Mouse (Mus musculus): Measurements from ENCODE around the gene Lcp2. TPM values are rescaled to one million over a fixed set of nuclear protein-coding genes. Genes with fewer than 3 reads are reported as not detected.

Lcp2 gene
- polyA plus RNA-seq, 1 experiment from 2014 or later: 2.0 TPM

- no peak for DNase-seq (ENCODE audit: low spot score)
- H3K27ac ChIP-seq: no peak overlapping the region
- no peaks in the 10 kb centered on the region for H3K27me3 ChIP-seq (ENCODE audit: control insufficient read depth, insufficient read depth, low read length)
- H3K9me3 ChIP-seq (ENCODE audit: control insufficient read depth, low read length): no peaks in the 10 kb centered on the region
- no peak overlapping the region for H3K9ac ChIP-seq
- no peak overlapping the region for H3K4me2 ChIP-seq (replicated peaks)
- no peaks in the 10 kb centered on the region for H3K36me3 ChIP-seq (replicated peaks; ENCODE audit: control insufficient read depth, insufficient read depth)
- H3K4me1 ChIP-seq (replicated peaks; ENCODE audit: control insufficient read depth, insufficient read depth, low read length): peaks cover 9% of the 10 kb centered on the region
- ATAC-seq (ENCODE audit: low FRiP score): no peak
- no peak overlapping the region for H3K4me3 ChIP-seq (replicated peaks; ENCODE audit: low read length)
- WGBS: 91% methylated on average over 7 of the region's 7 CpGs
Measured at GRCm38 (mm10) chr11:34078581-34078980, 31.9 kb downstream of the Lcp2 start.

GRCm38 (mm10) chr11:34079542-34080464 is 33.1 kb downstream of the Lcp2 start:
- no peaks in the 10 kb centered on the region for H3K9me3 ChIP-seq (ENCODE audit: control insufficient read depth, low read length)
- no peak overlapping the region for H3K9ac ChIP-seq
- DNase-seq (ENCODE audit: low spot score): peak; percentile 42
- H3K27me3 ChIP-seq (ENCODE audit: control insufficient read depth, insufficient read depth, low read length): no peaks in the 10 kb centered on the region
- peaks cover 9% of the 10 kb centered on the region for H3K4me1 ChIP-seq (replicated peaks; ENCODE audit: control insufficient read depth, insufficient read depth, low read length)
- H3K36me3 ChIP-seq (replicated peaks; ENCODE audit: control insufficient read depth, insufficient read depth): no peaks in the 10 kb centered on the region
- no peak overlapping the region for H3K4me3 ChIP-seq (replicated peaks; ENCODE audit: low read length)
- ATAC-seq (ENCODE audit: low FRiP score): no peak
- WGBS: 58% methylated on average over 6 of the region's 6 CpGs
- H3K4me2 ChIP-seq (replicated peaks): no peak overlapping the region
- H3K27ac ChIP-seq: peak overlapping the region; percentile 56

GRCm38 (mm10) chr11:34083795-34084194 is 37.1 kb downstream of the Lcp2 start:
- H3K9me3 ChIP-seq (ENCODE audit: control insufficient read depth, low read length): no peaks in the 10 kb centered on the region
- H3K4me3 ChIP-seq (replicated peaks; ENCODE audit: low read length): no peak overlapping the region
- H3K27ac ChIP-seq: no peak overlapping the region
- 90% methylated on average over 7 of the region's 7 CpGs for WGBS
- no peaks in the 10 kb centered on the region for H3K36me3 ChIP-seq (replicated peaks; ENCODE audit: control insufficient read depth, insufficient read depth)
- peaks cover 9% of the 10 kb centered on the region for H3K4me1 ChIP-seq (replicated peaks; ENCODE audit: control insufficient read depth, insufficient read depth, low read length)
- no peaks in the 10 kb centered on the region for H3K27me3 ChIP-seq (ENCODE audit: control insufficient read depth, insufficient read depth, low read length)
- no peak overlapping the region for H3K4me2 ChIP-seq (replicated peaks)
- H3K9ac ChIP-seq: no peak overlapping the region
- ATAC-seq (ENCODE audit: low FRiP score) (no peak), DNase-seq (ENCODE audit: low spot score) (no peak)

DNA sequence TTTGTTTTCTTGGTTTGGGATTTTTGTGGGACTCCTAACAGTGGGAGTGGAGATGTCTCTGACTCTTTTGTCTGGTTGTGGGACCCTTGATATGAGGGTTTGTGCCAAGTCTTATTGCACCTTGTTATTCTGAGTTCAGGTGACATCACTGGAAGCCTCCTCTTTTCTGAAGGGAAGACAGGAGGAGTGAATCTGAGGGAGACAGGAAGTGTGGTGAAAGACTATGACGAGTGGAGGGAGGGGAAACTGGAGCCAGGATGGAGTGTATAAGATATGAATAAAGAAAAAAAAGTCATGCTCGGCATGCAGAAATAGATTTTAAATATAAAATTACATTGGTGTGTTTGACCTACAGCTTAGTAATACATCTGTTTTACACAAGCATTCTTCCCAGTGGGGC is 37.9 kb downstream of the Lcp2 start:
- Histone ChIP-seq H3K4me3 (replicated peaks; ENCODE audit: low read length) (no peak overlapping the region), H3K36me3 (replicated peaks; ENCODE audit: control insufficient read depth, insufficient read depth) (no peaks in the 10 kb centered on the region), H3K9me3 (ENCODE audit: control insufficient read depth, low read length) (no peaks in the 10 kb centered on the region), H3K27ac (no peak overlapping the region), H3K27me3 (ENCODE audit: control insufficient read depth, insufficient read depth, low read length) (no peaks in the 10 kb centered on the region), H3K4me1 (replicated peaks; ENCODE audit: control insufficient read depth, insufficient read depth, low read length) (peaks cover 9% of the 10 kb centered on the region), H3K4me2 (replicated peaks) (no peak overlapping the region), H3K9ac (no peak overlapping the region)
- 70% methylated on average over 2 of the region's 2 CpGs for WGBS
- ATAC-seq (ENCODE audit: low FRiP score) (no peak), DNase-seq (ENCODE audit: low spot score) (no peak)

DNA sequence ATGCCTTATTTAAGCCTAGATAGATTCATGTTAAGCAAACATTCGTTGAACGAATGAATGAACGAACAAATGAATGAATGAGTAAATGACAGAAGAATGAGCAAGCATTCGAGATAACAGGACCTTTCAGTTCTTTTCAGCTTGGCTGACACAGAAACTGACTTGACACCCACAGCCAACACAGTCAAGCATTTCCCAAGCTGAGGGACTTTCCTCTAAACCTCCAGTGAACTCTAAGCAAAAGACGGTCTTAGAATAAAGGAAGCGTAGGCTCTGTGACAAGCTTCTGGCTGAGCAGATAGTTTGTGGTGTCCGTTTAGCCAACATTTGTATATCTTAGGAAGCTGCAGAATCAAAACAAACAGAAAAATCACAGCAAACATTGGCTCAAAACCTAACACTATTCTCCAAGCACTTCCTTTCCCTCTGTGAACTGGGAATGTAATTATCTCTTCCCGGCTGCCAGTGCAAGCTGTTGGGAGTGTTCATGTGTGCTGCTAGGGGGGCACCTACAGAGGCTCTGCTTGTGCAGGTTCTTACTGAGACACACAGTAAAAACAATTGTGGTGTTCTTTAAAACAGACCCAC is 39.5 kb downstream of the Lcp2 start:
- Histone ChIP-seq H3K9ac (no peak overlapping the region), H3K36me3 (replicated peaks; ENCODE audit: control insufficient read depth, insufficient read depth) (no peaks in the 10 kb centered on the region), H3K9me3 (ENCODE audit: control insufficient read depth, low read length) (no peaks in the 10 kb centered on the region), H3K4me3 (replicated peaks; ENCODE audit: low read length) (no peak overlapping the region), H3K4me2 (replicated peaks) (no peak overlapping the region), H3K4me1 (replicated peaks; ENCODE audit: control insufficient read depth, insufficient read depth, low read length) (no peaks in the 10 kb centered on the region), H3K27ac (no peak overlapping the region), H3K27me3 (ENCODE audit: control insufficient read depth, insufficient read depth, low read length) (no peaks in the 10 kb centered on the region)
- ATAC-seq (ENCODE audit: low FRiP score) (no peak), DNase-seq (ENCODE audit: low spot score) (no peak)
- 82% methylated on average over 8 of the region's 8 CpGs for WGBS

DNA sequence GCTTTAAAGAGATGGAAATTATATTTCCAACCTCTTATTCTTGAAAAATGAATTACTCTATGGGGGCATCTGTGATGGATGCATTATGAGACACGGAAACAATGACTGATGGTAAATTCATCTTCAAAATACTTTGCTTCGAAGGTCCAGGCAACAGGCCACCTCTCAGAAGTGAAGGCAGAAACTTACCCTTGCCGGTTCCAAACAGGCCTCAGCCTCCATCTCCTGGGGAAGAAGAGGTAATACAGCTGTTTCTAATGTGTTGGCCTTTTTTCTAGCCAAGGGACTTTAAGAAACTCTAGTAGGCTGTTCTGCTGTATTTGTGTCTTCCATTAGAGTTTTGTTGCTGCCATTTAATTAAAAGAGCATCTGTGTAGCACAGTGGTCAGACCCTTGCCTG is 40.3 kb downstream of the Lcp2 start:
- Histone ChIP-seq H3K9me3 (ENCODE audit: control insufficient read depth, low read length) (no peaks in the 10 kb centered on the region), H3K4me1 (replicated peaks; ENCODE audit: control insufficient read depth, insufficient read depth, low read length) (no peaks in the 10 kb centered on the region), H3K4me2 (replicated peaks) (no peak overlapping the region), H3K27me3 (ENCODE audit: control insufficient read depth, insufficient read depth, low read length) (no peaks in the 10 kb centered on the region), H3K4me3 (replicated peaks; ENCODE audit: low read length) (no peak overlapping the region), H3K36me3 (replicated peaks; ENCODE audit: control insufficient read depth, insufficient read depth) (no peaks in the 10 kb centered on the region), H3K9ac (no peak overlapping the region), H3K27ac (no peak overlapping the region)
- DNase-seq (ENCODE audit: low spot score): no peak
- WGBS: 77% methylated on average over 3 of the region's 3 CpGs
- no peak for ATAC-seq (ENCODE audit: low FRiP score)

DNA sequence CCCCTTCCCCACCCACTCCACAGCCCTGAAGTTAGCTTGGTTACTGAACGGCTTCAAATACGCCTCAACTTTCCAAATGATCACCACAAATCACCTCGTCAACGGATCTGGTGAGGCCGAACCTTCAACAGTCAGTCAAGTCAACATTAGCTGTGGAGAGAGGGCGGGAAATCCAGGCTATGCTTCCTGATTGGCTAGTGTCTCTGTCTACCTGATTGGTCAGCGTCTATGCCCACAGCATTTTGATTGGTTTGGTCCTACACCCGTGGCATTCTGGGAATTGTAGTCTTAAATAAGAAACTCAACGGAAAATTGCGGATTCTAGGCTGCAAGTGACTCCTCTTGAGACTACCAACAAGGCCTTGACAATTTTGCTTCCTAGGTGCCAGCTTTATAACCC is 51.7 kb downstream of the Lcp2 start, which contains the start of gene 4930469K13Rik:
Gene 4930469K13Rik (minus strand): TSS at position 133 of the 400 bp plus-strand sequence.
- Histone ChIP-seq H3K4me1 (replicated peaks; ENCODE audit: control insufficient read depth, insufficient read depth, low read length) (no peaks in the 10 kb centered on the region), H3K9ac (no peak within 1 kb of the TSS), H3K4me2 (replicated peaks) (no peak within 1 kb of the TSS), H3K27me3 (ENCODE audit: control insufficient read depth, insufficient read depth, low read length) (no peaks in the 10 kb centered on the region), H3K4me3 (replicated peaks; ENCODE audit: low read length) (no peak within 1 kb of the TSS), H3K27ac (no peak within 1 kb of the TSS), H3K36me3 (replicated peaks; ENCODE audit: control insufficient read depth, insufficient read depth) (no peaks in the 10 kb centered on the region), H3K9me3 (ENCODE audit: control insufficient read depth, low read length) (no peaks in the 10 kb centered on the region)
- ATAC-seq (ENCODE audit: low FRiP score): peak; percentile 37; the same call in 1 of the 2 replicates
- 85% methylated on average over 10 of the region's 10 CpGs for WGBS
- no peak for DNase-seq (ENCODE audit: low spot score)

- WGBS: 87% methylated on average over 4 of the region's 4 CpGs
- no peak overlapping the region for H3K27ac ChIP-seq
- H3K9ac ChIP-seq: no peak overlapping the region
- H3K4me2 ChIP-seq (replicated peaks): no peak overlapping the region
- DNase-seq (ENCODE audit: low spot score): no peak
- H3K4me3 ChIP-seq (replicated peaks; ENCODE audit: low read length): no peak overlapping the region
- H3K4me1 ChIP-seq (replicated peaks; ENCODE audit: control insufficient read depth, insufficient read depth, low read length): peaks cover 8% of the 10 kb centered on the region
- H3K27me3 ChIP-seq (ENCODE audit: control insufficient read depth, insufficient read depth, low read length): no peaks in the 10 kb centered on the region
- no peaks in the 10 kb centered on the region for H3K36me3 ChIP-seq (replicated peaks; ENCODE audit: control insufficient read depth, insufficient read depth)
- H3K9me3 ChIP-seq (ENCODE audit: control insufficient read depth, low read length): no peaks in the 10 kb centered on the region
- no peak for ATAC-seq (ENCODE audit: low FRiP score)
Measured at GRCm38 (mm10) chr11:34101827-34102226, 55.1 kb downstream of the Lcp2 start.

GRCm38 (mm10) chr11:34104919-34105318 is 58.2 kb downstream of the Lcp2 start:
- ATAC-seq (ENCODE audit: low FRiP score) (no peak), DNase-seq (ENCODE audit: low spot score) (no peak)
- Histone ChIP-seq H3K4me3 (replicated peaks; ENCODE audit: low read length) (no peak overlapping the region), H3K27ac (0 out of 2 replicates have a peak overlapping the region, but pooled peaks have one; percentile 4), H3K9ac (no peak overlapping the region), H3K4me1 (replicated peaks; ENCODE audit: control insufficient read depth, insufficient read depth, low read length) (peaks cover 8% of the 10 kb centered on the region), H3K4me2 (replicated peaks) (no peak overlapping the region), H3K36me3 (replicated peaks; ENCODE audit: control insufficient read depth, insufficient read depth) (no peaks in the 10 kb centered on the region), H3K9me3 (ENCODE audit: control insufficient read depth, low read length) (no peaks in the 10 kb centered on the region), H3K27me3 (ENCODE audit: control insufficient read depth, insufficient read depth, low read length) (no peaks in the 10 kb centered on the region)
- WGBS: 15% methylated on average over 1 of the region's 1 CpGs
